Mouse (Mus musculus): ENCODE results near the gene Avpi1.
A peak's percentile ranks its signal among the peaks of the same experiment; 100 is the strongest.

The Avpi1 gene

GRCm38 (mm10) chr19:42128787-42129508, at the start of gene Avpi1:
Avpi1 (minus strand) TSS chr19:42129059.
- DNase-seq (ENCODE audit: low read depth, low spot score) = peak; percentile 89

DNA sequence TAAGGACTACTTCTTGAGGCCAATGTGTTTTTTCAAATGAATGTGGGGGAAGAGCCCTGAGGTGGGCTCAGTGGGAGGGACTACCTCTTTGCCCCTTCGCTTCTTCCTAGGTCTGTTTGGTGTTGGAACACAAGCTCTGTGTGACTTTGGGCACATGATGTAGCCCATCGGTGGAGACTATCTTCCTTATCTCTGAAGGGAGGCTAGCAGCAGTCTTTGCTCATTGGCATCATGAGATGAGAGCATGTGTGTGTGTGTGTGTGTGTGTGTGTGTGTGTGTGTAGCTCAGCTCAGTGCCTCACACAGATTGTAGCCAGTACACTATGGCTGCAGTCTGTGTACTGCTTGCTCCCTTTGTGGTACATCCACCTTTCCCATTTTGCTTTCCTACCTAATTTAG, 48.6 kb upstream of the Avpi1 start:
- no peak for DNase-seq (ENCODE audit: low read depth, low spot score)

GRCm38 (mm10) chr19:42176841-42177240, 48.0 kb upstream of the Avpi1 start:
- no peak for DNase-seq (ENCODE audit: low read depth, low spot score)

GRCm38 (mm10) chr19:42170025-42170969, 41.4 kb upstream of the Avpi1 start:
- peak; percentile 87 for DNase-seq (ENCODE audit: low read depth, low spot score)

- DNase-seq (ENCODE audit: low read depth, low spot score) = no peak
Observed at GRCm38 (mm10) chr19:42169322-42169975, 40.6 kb upstream of the Avpi1 start.

DNA sequence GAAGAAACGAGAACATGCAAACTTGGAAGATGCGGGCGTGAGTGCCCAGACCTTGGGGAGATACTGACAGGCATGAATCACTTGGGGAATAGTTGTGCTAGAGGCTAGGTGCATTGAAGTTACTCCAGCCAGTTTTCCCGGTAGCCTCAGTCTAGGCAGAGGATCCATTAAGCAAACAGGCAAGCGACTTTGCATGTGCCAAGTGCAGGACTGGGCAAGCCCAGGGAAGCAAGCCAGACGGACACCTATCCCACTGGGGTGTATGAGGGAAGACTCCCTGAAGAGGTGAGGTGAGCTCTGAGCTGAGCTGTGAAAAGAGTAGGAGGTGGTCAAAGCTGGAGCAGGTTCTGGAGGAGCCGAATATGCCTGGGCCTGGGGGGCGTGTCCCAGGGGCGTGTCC, 38.6 kb upstream of the Avpi1 start:
- DNase-seq (ENCODE audit: low read depth, low spot score) = no peak

DNA sequence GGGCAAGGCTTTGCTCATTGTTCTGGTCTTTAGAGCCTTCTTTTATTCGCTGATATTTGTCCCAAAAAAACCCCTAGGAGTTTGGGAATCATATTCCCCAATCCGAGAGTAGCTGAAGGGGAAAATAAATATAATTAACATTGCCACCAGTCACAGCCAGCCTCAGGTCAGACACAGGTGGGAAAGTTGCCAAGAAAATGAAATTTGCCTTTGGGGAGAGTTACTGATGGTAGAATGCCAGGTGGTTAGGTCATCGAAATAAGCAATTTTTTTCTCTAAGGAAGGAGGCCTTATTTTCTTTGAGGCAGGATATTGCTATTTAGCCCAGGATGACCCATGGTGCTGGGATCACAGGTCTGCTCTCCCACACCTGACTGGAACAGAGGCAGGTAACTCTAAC, 37.9 kb upstream of the Avpi1 start:
- no peak for DNase-seq (ENCODE audit: low read depth, low spot score)

GRCm38 (mm10) chr19:42166130-42166529, 37.3 kb upstream of the Avpi1 start:
- DNase-seq (ENCODE audit: low read depth, low spot score) = peak; percentile 61

GRCm38 (mm10) chr19:42164188-42164587, 35.3 kb upstream of the Avpi1 start:
- no peak for DNase-seq (ENCODE audit: low read depth, low spot score)

DNA sequence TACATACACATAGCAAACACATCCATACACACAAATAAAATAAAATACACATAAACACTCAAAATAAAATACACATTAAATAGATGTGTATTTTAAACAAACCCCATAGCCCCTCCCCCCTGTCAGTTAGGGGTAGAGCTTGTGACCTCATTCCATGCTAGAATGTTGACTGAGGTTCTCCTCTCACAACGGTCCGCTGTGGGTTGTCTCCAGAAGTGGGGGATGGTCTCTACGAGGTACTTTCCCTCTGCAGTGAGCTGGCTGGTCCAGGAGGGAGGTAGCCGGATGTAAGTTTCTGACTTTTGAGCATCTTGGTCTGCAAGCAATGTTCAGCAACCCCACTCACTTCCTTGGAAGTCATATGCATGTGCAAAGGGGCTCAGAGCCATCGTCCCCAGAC, 34.9 kb upstream of the Avpi1 start, which contains the start of gene Zfyve27:
Gene Zfyve27, plus strand, starts transcription at position 188 of the 400 bp plus-strand sequence.
- DNase-seq (ENCODE audit: low read depth, low spot score) = no peak

DNA sequence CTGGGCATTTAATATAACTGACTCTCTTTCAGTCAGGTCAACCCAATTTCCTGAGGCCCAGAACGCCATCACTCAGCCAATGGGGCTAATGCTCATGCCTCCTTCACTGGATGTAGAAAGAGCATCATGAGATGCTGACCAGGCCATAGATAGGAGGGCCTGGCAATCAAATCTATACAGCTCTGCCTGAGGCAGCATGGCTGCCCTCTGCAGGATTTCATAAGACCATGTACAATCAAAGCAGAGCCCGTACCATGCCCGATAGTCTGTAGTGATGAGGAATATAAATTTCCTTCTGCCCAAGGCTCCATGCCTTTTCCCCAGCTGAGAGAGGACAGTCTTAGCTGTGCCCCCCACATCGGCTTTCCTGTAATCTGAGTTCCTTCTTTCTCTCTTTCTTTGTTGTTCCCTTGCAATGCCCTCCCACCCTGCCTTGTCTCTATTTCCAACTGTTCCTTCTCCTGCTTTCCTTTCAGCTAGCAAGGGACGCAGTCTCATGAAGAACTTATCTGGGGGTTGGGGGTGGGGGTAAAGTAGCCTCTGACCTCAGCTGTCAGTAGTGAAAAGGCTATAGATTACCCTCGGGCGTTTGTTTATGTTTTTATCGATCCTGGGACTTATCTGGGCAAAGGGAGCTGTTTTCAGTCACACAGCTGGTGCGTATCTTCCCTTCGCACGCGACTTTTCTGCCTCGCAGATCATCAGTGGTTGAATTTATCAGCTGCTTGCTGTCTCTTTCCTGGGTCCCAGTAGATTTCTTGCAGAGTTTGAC, 29.6 kb upstream of the Avpi1 start:
- DNase-seq (ENCODE audit: low read depth, low spot score) = no peak

GRCm38 (mm10) chr19:42157493-42158237, 28.8 kb upstream of the Avpi1 start:
- no peak for DNase-seq (ENCODE audit: low read depth, low spot score)

DNA sequence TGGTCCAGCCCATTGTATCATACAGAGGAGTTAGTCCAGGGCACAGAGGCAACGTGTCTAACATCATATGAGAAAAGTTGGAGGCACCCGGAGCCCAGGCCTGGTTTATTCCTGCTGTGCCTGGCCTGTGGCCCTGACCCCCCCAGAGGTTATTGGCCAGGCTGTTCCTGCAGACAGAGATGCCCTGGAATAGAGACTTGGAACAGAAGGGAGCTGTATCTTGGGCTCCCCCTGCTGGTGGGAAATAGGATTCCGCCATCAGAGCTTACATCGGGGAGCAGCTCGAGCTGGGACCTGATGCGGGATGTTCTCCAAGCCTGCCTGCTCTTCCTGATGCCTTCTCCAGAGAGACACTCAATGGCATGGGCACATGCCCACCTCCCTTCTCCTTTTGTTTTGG, 23.1 kb upstream of the Avpi1 start:
- DNase-seq (ENCODE audit: low read depth, low spot score) = peak; percentile 69

GRCm38 (mm10) chr19:42148569-42148860, 19.7 kb upstream of the Avpi1 start:
- DNase-seq (ENCODE audit: low read depth, low spot score) = no peak

GRCm38 (mm10) chr19:42147769-42148568, 19.1 kb upstream of the Avpi1 start:
- DNase-seq (ENCODE audit: low read depth, low spot score) = no peak

- DNase-seq (ENCODE audit: low read depth, low spot score) = no peak
Observed at GRCm38 (mm10) chr19:42147170-42147768, 18.4 kb upstream of the Avpi1 start, which contains the start of gene Marveld1. Marveld1 (plus strand) TSS chr19:42147400.

GRCm38 (mm10) chr19:42146276-42147010, 17.6 kb upstream of the Avpi1 start:
- no peak for DNase-seq (ENCODE audit: low read depth, low spot score)

DNA sequence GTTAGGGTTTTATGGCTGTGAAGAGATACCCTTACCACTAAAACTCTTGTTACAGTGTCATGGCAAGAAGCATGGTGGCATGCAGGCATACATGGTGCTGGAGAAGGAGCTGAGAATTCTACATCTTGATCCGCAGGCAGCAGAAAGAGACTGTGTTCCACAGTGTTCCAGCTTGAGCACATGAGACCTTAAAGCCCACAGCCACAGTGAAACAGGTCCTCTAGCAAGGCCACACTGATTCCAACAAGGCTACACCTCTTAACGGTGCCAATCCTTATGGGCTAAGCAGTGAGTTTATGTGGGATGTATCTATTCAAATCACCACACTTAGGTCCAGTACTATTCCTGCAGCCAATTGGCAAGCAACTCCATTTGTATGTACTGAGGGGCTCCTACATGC, 16.9 kb upstream of the Avpi1 start:
- no peak for DNase-seq (ENCODE audit: low read depth, low spot score)

GRCm38 (mm10) chr19:42145210-42145609, 16.4 kb upstream of the Avpi1 start:
- no peak for DNase-seq (ENCODE audit: low read depth, low spot score)
